Mouse (Mus musculus): ENCODE results near the gene Npepps. TPM values are rescaled to one million over a fixed set of nuclear protein-coding genes. Genes with fewer than 3 reads are reported as not detected.
"Not testable (repeated sequence)": the region's sequence is repeated elsewhere in the genome, so short reads cannot be mapped to it uniquely, and the experiment has no call there.

The Npepps gene
- polyA plus RNA-seq, 1 experiment: 97.4 TPM

DNA sequence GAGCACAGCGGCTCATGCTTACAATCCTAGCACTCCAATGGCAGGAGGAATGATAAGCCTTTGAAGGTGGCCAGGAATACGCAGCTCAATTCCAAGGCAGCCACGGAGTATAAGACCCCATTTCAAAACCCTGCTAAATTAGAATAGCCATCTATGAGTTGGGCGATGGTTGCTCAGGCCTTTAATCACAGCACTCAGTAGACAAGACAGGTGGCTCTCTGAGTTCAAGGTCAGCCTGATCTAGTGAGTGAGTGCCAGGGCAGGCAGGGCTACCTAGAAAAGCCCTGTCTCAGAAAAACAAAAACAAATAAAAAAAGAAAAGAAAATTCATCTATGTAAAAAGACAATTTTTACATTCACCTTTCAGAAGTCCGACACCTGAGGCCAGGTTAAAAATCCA, 3.3 kb downstream of the Npepps start:
- no peak for DNase-seq
- no peak overlapping the region for H3K4me3 ChIP-seq (replicated peaks; ENCODE audit: insufficient read depth, low read depth, low read length)
- no peaks in the 10 kb centered on the region for H3K27me3 ChIP-seq (ENCODE audit: control insufficient read depth, insufficient read depth, low read length)
- H3K27ac ChIP-seq (ENCODE audit: insufficient read depth, low read length): no peak overlapping the region
- TF ChIP-seq CTCF (IDR thresholded peaks at IDR 0.05; ENCODE audit: borderline replicate concordance, insufficient read depth, low read depth, low read length): no peak
- H3K4me1 ChIP-seq (ENCODE audit: control insufficient read depth, insufficient read depth, low read length): peaks cover 5% of the 10 kb centered on the region; the same call in 1 of the 2 replicates
- WGBS: 67% methylated on average over 5 of the region's 5 CpGs

DNA sequence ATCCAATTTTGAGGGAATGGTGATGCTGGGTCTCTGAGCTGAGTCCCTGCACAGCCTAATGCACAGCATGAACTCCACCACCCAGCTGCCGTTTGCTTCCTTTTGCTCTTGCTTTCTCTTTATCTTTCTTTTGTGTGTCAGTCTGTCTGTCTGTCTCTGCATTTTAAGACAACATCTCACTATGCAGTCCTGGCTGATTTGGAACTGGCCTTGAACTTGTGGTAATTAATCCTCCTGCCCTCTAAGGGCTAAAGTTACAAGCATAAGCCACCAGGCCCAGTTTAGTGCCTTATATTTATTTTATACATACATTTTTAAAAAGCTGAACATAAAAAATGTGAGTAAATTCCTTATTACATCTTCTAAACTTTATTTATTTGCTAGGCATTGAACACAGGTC, 4.4 kb downstream of the Npepps start:
- Histone ChIP-seq H3K4me3 (replicated peaks; ENCODE audit: insufficient read depth, low read depth, low read length) (no peak overlapping the region), H3K27me3 (ENCODE audit: control insufficient read depth, insufficient read depth, low read length) (no peaks in the 10 kb centered on the region), H3K27ac (ENCODE audit: insufficient read depth, low read length) (no peak overlapping the region), H3K4me1 (ENCODE audit: control insufficient read depth, insufficient read depth, low read length) (peaks cover 5% of the 10 kb centered on the region; the same call in 1 of the 2 replicates)
- WGBS: 6% methylated on average over 1 of the region's 1 CpGs
- DNase-seq: no peak
- TF ChIP-seq CTCF (IDR thresholded peaks at IDR 0.05; ENCODE audit: borderline replicate concordance, insufficient read depth, low read depth, low read length) (no peak), POLR2A (IDR thresholded peaks at IDR 0.05; ENCODE audit: borderline replicate concordance, insufficient read depth, low read length) (no peak)

DNA sequence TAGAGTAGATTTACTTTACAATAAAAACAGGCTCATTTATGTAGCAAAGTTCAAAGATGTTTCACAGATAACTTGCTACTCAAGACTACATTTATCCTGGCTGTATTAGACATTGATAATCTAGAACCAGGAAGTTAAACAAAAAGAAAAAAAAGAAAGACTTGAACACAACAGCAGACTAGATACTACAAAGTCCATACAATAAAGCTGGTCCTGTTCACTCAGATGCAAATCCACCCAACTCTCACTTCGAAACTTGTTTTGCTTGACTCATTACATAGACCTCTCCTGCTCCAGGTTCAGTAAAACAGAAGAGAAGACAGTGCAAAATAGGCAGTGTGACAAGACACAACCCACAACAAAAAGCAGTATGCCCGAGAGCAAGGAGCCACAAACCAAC, 5.1 kb downstream of the Npepps start:
- Histone ChIP-seq H3K4me1 (ENCODE audit: control insufficient read depth, insufficient read depth, low read length) (peaks cover 5% of the 10 kb centered on the region; the same call in 1 of the 2 replicates), H3K4me3 (replicated peaks; ENCODE audit: insufficient read depth, low read depth, low read length) (no peak overlapping the region), H3K27me3 (ENCODE audit: control insufficient read depth, insufficient read depth, low read length) (no peaks in the 10 kb centered on the region), H3K27ac (ENCODE audit: insufficient read depth, low read length) (no peak overlapping the region)
- 59% methylated on average over 2 of the region's 2 CpGs for WGBS
- TF ChIP-seq POLR2A (IDR thresholded peaks at IDR 0.05; ENCODE audit: borderline replicate concordance, insufficient read depth, low read length) (no peak), CTCF (IDR thresholded peaks at IDR 0.05; ENCODE audit: borderline replicate concordance, insufficient read depth, low read depth, low read length) (no peak)
- no peak for DNase-seq

DNA sequence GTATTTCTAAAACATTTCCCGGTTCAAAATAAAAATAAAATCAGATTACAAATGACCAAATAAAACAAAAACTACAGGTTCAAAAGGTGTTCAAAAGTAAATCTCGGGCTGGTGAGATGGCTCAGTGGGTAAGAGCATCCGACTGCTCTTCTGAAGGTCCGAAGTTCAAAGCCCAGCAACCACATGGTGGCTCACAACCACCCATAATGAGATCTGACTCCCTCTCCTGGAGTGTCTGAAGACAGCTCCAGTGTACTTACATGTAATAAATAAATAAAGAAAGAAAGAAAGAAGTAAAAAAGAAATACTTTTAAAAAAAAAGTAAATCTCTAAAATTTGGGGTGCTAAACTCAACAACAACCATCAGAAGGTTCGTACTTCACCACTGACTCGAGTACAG, 5.5 kb downstream of the Npepps start:
- H3K27me3 ChIP-seq (ENCODE audit: control insufficient read depth, insufficient read depth, low read length); H3K4me1 ChIP-seq (ENCODE audit: control insufficient read depth, insufficient read depth, low read length); H3K4me3 ChIP-seq (replicated peaks; ENCODE audit: insufficient read depth, low read depth, low read length); H3K27ac ChIP-seq (ENCODE audit: insufficient read depth, low read length); DNase-seq: not testable (repeated sequence)
- WGBS: 83% methylated on average over 6 of the region's 6 CpGs

DNA sequence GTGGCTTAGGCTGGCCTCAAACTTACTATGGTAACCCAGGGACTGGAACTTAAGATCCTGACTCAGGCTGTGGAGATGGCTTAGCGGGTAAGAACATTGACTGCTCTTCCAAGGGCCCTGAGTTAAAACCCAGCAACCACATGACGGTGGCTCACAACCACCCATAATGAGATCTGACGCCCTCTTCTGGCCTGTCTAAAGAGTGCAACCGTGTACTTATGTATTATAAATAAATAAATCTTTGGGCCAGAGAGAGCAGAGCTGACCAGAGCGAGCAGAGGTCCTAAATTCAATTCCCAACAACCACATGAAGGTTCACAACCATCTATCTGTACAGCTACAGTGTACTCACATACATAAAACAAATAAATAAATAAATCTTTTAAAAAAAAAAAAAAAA, 6.8 kb downstream of the Npepps start:
- DNase-seq: no peak
- 86% methylated on average over 5 of the region's 5 CpGs for WGBS
- no peak for TF ChIP-seq POLR2A (IDR thresholded peaks at IDR 0.05; ENCODE audit: borderline replicate concordance, insufficient read depth, low read length)
- no peak for TF ChIP-seq CTCF (IDR thresholded peaks at IDR 0.05; ENCODE audit: borderline replicate concordance, insufficient read depth, low read depth, low read length)
- peaks cover 5% of the 10 kb centered on the region; the same call in 1 of the 2 replicates for H3K4me1 ChIP-seq (ENCODE audit: control insufficient read depth, insufficient read depth, low read length)
- H3K27ac ChIP-seq (ENCODE audit: insufficient read depth, low read length): no peak overlapping the region
- H3K4me3 ChIP-seq (replicated peaks; ENCODE audit: insufficient read depth, low read depth, low read length): no peak overlapping the region
- no peaks in the 10 kb centered on the region for H3K27me3 ChIP-seq (ENCODE audit: control insufficient read depth, insufficient read depth, low read length)

DNA sequence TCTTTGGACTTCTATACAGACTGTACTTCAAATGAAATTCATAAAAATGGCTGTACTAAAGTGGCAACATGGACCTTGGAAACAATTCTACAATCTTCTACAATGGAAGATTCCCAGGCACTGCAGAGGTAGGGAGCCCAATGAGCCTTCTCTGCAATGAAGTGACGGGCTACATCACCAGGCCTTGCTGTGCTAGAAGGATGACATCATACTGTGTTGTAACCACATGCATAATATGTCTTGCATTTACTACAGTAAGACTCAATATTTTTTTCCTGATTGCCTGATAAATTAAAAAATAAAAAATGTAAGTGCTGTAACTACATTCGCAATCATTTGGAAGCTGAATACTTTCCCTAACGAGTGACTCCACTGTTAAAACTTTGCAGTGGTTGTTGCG, 7.6 kb downstream of the Npepps start:
- Histone ChIP-seq H3K27me3 (ENCODE audit: control insufficient read depth, insufficient read depth, low read length) (no peaks in the 10 kb centered on the region), H3K4me3 (replicated peaks; ENCODE audit: insufficient read depth, low read depth, low read length) (no peak overlapping the region), H3K27ac (ENCODE audit: insufficient read depth, low read length) (no peak overlapping the region), H3K4me1 (ENCODE audit: control insufficient read depth, insufficient read depth, low read length) (peaks cover 3% of the 10 kb centered on the region; the same call in 1 of the 2 replicates)
- WGBS: 83% methylated on average over 4 of the region's 4 CpGs
- no peak for DNase-seq
- TF ChIP-seq POLR2A (IDR thresholded peaks at IDR 0.05; ENCODE audit: borderline replicate concordance, insufficient read depth, low read length) (no peak), CTCF (IDR thresholded peaks at IDR 0.05; ENCODE audit: borderline replicate concordance, insufficient read depth, low read depth, low read length) (no peak)

DNA sequence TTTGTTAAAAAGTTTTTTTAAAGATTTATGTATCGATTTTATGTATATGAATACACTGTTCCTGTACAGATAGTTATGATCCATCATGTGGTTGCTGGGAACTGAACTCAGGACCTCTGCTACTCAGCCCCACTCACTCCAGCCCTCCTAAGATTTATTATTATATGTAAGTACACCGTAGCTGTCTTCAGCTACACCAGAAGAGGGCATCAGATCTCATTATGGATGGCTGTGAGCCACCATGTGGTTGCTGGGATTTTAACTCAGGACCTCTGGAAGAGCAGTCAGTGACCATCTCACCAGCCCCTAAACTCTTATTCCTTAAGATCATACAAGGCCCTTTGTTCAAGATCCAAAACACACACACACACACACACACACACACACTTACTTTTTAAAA, 10.4 kb downstream of the Npepps start:
- DNase-seq: peak in 1 of 2 experiments; percentile 3
- H3K4me1 ChIP-seq (ENCODE audit: control insufficient read depth, insufficient read depth, low read length); H3K4me3 ChIP-seq (replicated peaks; ENCODE audit: insufficient read depth, low read depth, low read length); H3K27me3 ChIP-seq (ENCODE audit: control insufficient read depth, insufficient read depth, low read length); H3K27ac ChIP-seq (ENCODE audit: insufficient read depth, low read length): not testable (repeated sequence)
- 71% methylated on average over 2 of the region's 2 CpGs for WGBS

DNA sequence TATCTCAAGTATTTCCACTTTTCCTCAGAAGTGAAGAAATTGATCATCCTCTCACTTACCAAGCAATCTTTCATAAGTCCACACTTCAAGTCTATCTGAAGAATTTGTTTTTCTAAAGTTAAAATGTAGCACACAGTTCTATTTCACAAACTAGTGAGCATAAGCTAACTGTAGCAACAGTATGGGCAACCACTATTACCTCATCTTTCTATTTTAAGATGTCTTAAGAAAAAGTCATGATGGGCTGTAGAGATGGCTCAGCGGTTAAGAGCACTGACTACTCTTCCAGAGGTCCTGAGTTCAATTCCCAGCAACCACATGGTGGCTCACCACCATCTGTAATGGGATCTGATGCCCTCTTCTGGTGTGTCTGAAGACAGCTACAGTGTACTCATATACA, 13.9 kb downstream of the Npepps start:
- H3K27me3 ChIP-seq (ENCODE audit: control insufficient read depth, insufficient read depth, low read length); H3K4me1 ChIP-seq (ENCODE audit: control insufficient read depth, insufficient read depth, low read length); H3K4me3 ChIP-seq (replicated peaks; ENCODE audit: insufficient read depth, low read depth, low read length); H3K27ac ChIP-seq (ENCODE audit: insufficient read depth, low read length); DNase-seq: not testable (repeated sequence)
- 74% methylated on average over 1 of the region's 1 CpGs for WGBS

DNA sequence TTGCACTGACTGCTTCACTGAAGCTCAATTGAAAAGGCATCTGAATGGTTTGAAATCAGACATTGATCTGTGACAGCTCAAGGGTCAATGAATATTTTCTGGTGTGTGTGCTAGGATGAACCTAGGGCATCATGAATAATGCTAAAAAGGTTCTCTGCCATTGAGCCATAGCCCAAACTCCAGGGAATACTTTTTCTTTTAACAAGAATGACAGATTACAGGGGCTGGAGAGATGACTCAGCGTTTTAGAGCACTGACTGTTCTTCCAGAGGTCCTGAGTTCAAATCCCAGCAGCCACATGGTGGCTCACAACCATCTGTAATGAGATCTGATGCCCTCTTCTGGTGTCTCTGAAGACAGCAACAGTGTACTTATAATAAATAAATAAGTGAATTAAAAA, 30.8 kb downstream of the Npepps start:
- H3K27me3 ChIP-seq (ENCODE audit: control insufficient read depth, insufficient read depth, low read length); DNase-seq; H3K4me3 ChIP-seq (replicated peaks; ENCODE audit: insufficient read depth, low read depth, low read length); H3K4me1 ChIP-seq (ENCODE audit: control insufficient read depth, insufficient read depth, low read length); H3K27ac ChIP-seq (ENCODE audit: insufficient read depth, low read length): not testable (repeated sequence)
- 86% methylated on average over 1 of the region's 1 CpGs for WGBS

All from cerebellum, adult 2 months (tissue).